Mouse (Mus musculus) heart, postnatal 4 days (tissue): ENCODE measurements around the gene Agpat4. TPM values are rescaled to one million over a fixed set of nuclear protein-coding genes. Genes with fewer than 3 reads are reported as not detected.

Source experiments
- DNase-seq: peaks from one replicate; pipeline ENCODE4 v3.0.0; 2021
- total RNA-seq, 2 experiments: library from RNA; stranded (reverse); gene quantifications; 2 replicates each; pipeline ENCODE4 v1.2.3; 2021

Agpat4 gene
- total RNA-seq, 2 experiments from 2014 or later, result 7.8 to 8.9 TPM

GRCm38 (mm10) chr17:12160984-12161764 is 42.7 kb downstream of the Agpat4 start:
- DNase-seq, result no peak

GRCm38 (mm10) chr17:12161877-12162276 is 43.4 kb downstream of the Agpat4 start:
- DNase-seq, result no peak

GRCm38 (mm10) chr17:12162824-12163223 is 44.3 kb downstream of the Agpat4 start:
- no peak for DNase-seq

- peak; percentile 39 for DNase-seq
These were observed 44.9 kb downstream of the Agpat4 start for GRCm38 (mm10) chr17:12163403-12163802.

GRCm38 (mm10) chr17:12163903-12164302 is 45.4 kb downstream of the Agpat4 start:
- no peak for DNase-seq

GRCm38 (mm10) chr17:12164507-12164906 is 46.0 kb downstream of the Agpat4 start:
- no peak for DNase-seq

- no peak for DNase-seq
These were observed 46.6 kb downstream of the Agpat4 start for GRCm38 (mm10) chr17:12165009-12165695.

GRCm38 (mm10) chr17:12165701-12166100 is 47.2 kb downstream of the Agpat4 start:
- no peak for DNase-seq

- DNase-seq, result peak; percentile 70
These were observed 50.0 kb downstream of the Agpat4 start for GRCm38 (mm10) chr17:12168536-12168935.

- no peak for DNase-seq
These were observed 50.9 kb downstream of the Agpat4 start for GRCm38 (mm10) chr17:12169326-12169836.

GRCm38 (mm10) chr17:12170791-12171497 is 52.4 kb downstream of the Agpat4 start:
- peak; percentile 72 for DNase-seq

- DNase-seq, result no peak
These were observed 53.2 kb downstream of the Agpat4 start for GRCm38 (mm10) chr17:12171666-12172065.

- no peak for DNase-seq
These were observed 55.7 kb downstream of the Agpat4 start for GRCm38 (mm10) chr17:12174221-12174620.

GRCm38 (mm10) chr17:12174896-12175295 is 56.4 kb downstream of the Agpat4 start:
- no peak for DNase-seq

- DNase-seq, result no peak
These were observed 57.1 kb downstream of the Agpat4 start for GRCm38 (mm10) chr17:12175626-12176025.

GRCm38 (mm10) chr17:12179339-12179738 is 60.8 kb downstream of the Agpat4 start:
- peak; percentile 20 for DNase-seq

- DNase-seq, result no peak
These were observed 61.3 kb downstream of the Agpat4 start for GRCm38 (mm10) chr17:12179766-12180165.

GRCm38 (mm10) chr17:12182702-12183485 is 64.4 kb downstream of the Agpat4 start:
- DNase-seq, result no peak

- DNase-seq, result no peak
These were observed 65.8 kb downstream of the Agpat4 start for GRCm38 (mm10) chr17:12184283-12184682.

- DNase-seq, result no peak
These were observed 67.4 kb downstream of the Agpat4 start for GRCm38 (mm10) chr17:12185855-12186254.

GRCm38 (mm10) chr17:12186341-12186740 is 67.8 kb downstream of the Agpat4 start:
- DNase-seq, result no peak

GRCm38 (mm10) chr17:12187782-12188181 is 69.3 kb downstream of the Agpat4 start:
- peak; percentile 19 for DNase-seq
